Mouse (Mus musculus) neutrophil, adult 59 days (primary cell): ENCODE data around the gene Kifc3. TPM values are rescaled to one million over a fixed set of nuclear protein-coding genes. Genes with fewer than 3 reads are reported as not detected.

Source experiments
- total RNA-seq, 2 experiments: library from RNA; stranded (reverse); gene quantifications; 1 replicate in 1 of 2; 2 replicates in 1 of 2; pipeline ENCODE4 v1.2.4; 2023

Gene Kifc3
- total RNA-seq: 10 to 100 TPM; 18.5 to 25.9 TPM

GRCm38 (mm10) chr8:95202649-95203275, at the start of gene Kifc3:
Gene Kifc3, minus strand, starts transcription at chr8:95202812.

GRCm38 (mm10) chr8:95080381-95081341, 122.0 kb downstream of the Kifc3 start, which contains the start of gene Katnb1:
Gene Katnb1, plus strand, starts transcription at chr8:95081186.

GRCm38 (mm10) chr8:95054927-95055510, 147.6 kb downstream of the Kifc3 start, which contains the start of gene Drc7:
Gene Drc7, plus strand, starts transcription at chr8:95055103.

Other genes starting within 250 kb of the Kifc3 start
- 10 to 100 TPM; 12.6 to 15.6 TPM for gene Adgrg1, start 228.1 kb downstream of the Kifc3 start, total RNA-seq
- 100 to 1,000 TPM; 128 to 166 TPM for gene Adgrg3, start 185.1 kb downstream of the Kifc3 start, total RNA-seq
- under 1 TPM; 0.51 to 0.99 TPM for gene Drc7, start 147.7 kb downstream of the Kifc3 start, total RNA-seq
- 10 to 100 TPM; 11.5 to 14.7 TPM for gene Katnb1, start 121.6 kb downstream of the Kifc3 start, total RNA-seq
- gene Cngb1, start 103.8 kb upstream of the Kifc3 start, total RNA-seq: 1 to 10 TPM in 1 of 2 experiments, under 1 TPM in 1; 0.88 to 1.1 TPM
- not detected for gene Tepp, start 107.8 kb upstream of the Kifc3 start, total RNA-seq
- 10 to 100 TPM; 10.7 to 12.8 TPM for gene Zfp319, start 129.1 kb upstream of the Kifc3 start, total RNA-seq
- gene Usb1, start 129.5 kb upstream of the Kifc3 start, total RNA-seq: 10 to 100 TPM; 40.8 to 43.2 TPM
- under 1 TPM in 1 of 2 experiments, not detected in 1; 0.11 TPM for gene Mmp15, start 149.5 kb upstream of the Kifc3 start, total RNA-seq
- gene Cfap20, start 232.1 kb upstream of the Kifc3 start, total RNA-seq: 10 to 100 TPM; 35.1 to 43.0 TPM